Mouse (Mus musculus) forebrain, embryonic 15.5 days (tissue): ENCODE measurements around the gene Prkcsh. TPM values are rescaled to one million over a fixed set of nuclear protein-coding genes. Genes with fewer than 3 reads are reported as not detected.

ENCODE experiments used
- ATAC-seq: fragments of 200-750 bp; cut with Nextera tagmentation; replicated peaks from 2 replicates; pipeline ENCODE4 v1.8.0; 2017; ENCODE audit warnings: mild to moderate bottlenecking, moderate TSS enrichment, moderate library complexity
- H3K27ac ChIP-seq: fragments of 300-500 bp; sonication (generic); replicated peaks from 2 replicates; pipeline ENCODE4 v1.5.1; 2015; ENCODE audit warnings: mild to moderate bottlenecking, inconsistent platforms
- H3K27me3 ChIP-seq: fragments of 300-500 bp; sonication (generic); 2 replicates; pipeline ENCODE4 v1.6.1; 2015; ENCODE audit warnings: inconsistent platforms
- H3K36me3 ChIP-seq: fragments of 300-500 bp; sonication (generic); 2 replicates; pipeline ENCODE4 v1.6.1; 2015; ENCODE audit warnings: mild to moderate bottlenecking, inconsistent platforms
- H3K4me1 ChIP-seq: fragments of 300-500 bp; sonication (generic); 2 replicates; pipeline ENCODE4 v1.6.1; 2015; ENCODE audit warnings: inconsistent platforms
- H3K4me2 ChIP-seq: fragments of 300-500 bp; sonication (generic); replicated peaks from 2 replicates; pipeline ENCODE4 v1.6.1; 2015; ENCODE audit warnings: mild to moderate bottlenecking, inconsistent platforms
- H3K4me3 ChIP-seq: fragments of 300-500 bp; sonication (generic); 2 replicates; pipeline ENCODE4 v1.5.1; 2015; ENCODE audit warnings: mild to moderate bottlenecking, inconsistent platforms
- H3K9ac ChIP-seq: fragments of 300-500 bp; sonication (generic); replicated peaks from 2 replicates; pipeline ENCODE4 v1.6.1; 2015; ENCODE audit warnings: mild to moderate bottlenecking, inconsistent platforms
- H3K9me3 ChIP-seq: fragments of 300-500 bp; sonication (generic); 2 replicates; pipeline ENCODE4 v1.6.1; 2016; ENCODE audit warnings: inconsistent platforms
- WGBS: fragments of 180-500 bp; shearing (Covaris S2); methylation state at CpG from one replicate; pipeline ENCODE4 v1.1.7; 2015; ENCODE audit warnings: mixed read lengths; 5-methylcytosine and 5-hydroxymethylcytosine counted together
- polyA plus RNA-seq: library from polyadenylated mRNA; unstranded; fragments of >200 nt; fragmentation: Nextera tagmentation; extraction: Ambion mirVana; gene quantifications from 2 replicates; pipeline ENCODE4 v1.2.1, GENCODE M21; 2015

The Prkcsh gene
- polyA plus RNA-seq, 1 experiment from 2014 or later: 91.1 TPM

DNA sequence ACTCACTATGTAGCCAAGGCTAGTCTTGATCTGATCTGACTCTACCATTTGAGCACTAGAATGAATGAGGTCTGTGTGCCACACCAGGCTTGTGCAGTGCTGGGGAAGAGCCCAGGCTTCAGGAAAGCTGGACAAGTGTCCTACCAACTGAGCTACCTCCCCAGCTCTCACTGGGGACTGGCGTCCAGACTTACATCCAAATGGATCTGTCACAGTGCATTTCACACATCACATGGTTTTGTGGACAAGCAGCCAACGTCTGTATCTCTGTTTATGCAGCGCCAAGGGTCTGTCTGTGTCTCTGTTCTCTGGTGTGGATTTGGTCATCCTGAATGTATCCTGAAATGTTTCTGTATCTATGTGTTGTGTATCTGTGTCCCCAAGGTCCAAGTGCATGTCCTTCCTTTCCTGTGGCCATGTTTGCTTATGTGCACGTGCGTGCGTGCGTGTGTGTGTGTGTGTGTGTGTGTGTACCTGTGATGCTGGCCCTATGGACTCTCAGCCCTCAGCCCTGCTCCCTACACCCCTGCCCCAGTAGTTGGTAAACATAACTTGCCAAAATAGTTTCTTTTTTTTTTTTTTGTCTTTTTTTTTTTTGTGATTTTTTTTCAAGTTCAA is 14.7 kb downstream of the Prkcsh start:
- Histone ChIP-seq H3K4me1 (no peaks in the 10 kb centered on the region), H3K4me3 (no peak overlapping the region), H3K27ac (no peak overlapping the region), H3K27me3 (no peaks in the 10 kb centered on the region), H3K4me2 (no peak overlapping the region), H3K36me3 (peaks cover 58% of the 10 kb centered on the region), H3K9me3 (no peaks in the 10 kb centered on the region), H3K9ac (no peak overlapping the region)
- WGBS: 78% methylated on average over 7 of the region's 7 CpGs
- ATAC-seq: no peak

DNA sequence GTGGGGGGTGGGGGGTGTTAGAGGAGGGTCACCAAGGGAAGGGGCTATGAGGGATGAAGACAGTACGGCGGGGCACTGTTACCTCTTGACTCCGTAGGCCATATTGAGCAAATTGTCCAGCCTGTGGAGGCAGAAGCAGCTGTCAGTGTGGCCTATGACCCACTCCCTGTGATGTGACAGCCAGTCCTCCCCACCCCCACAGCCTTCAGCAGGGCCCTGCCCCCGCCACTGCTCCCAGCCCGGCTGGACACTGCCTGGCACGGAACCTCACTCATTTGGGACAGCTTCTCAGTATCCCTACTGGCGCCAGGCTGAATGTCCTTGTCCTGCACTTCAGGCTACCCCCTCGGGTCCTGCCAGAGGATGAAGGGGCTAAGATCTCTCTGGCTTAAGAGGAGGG is 22.0 kb downstream of the Prkcsh start:
- H3K4me3 ChIP-seq: no peak overlapping the region
- 73% methylated on average over 8 of the region's 8 CpGs for WGBS
- no peak overlapping the region for H3K4me2 ChIP-seq
- no peaks in the 10 kb centered on the region for H3K9me3 ChIP-seq
- ATAC-seq: no peak
- no peaks in the 10 kb centered on the region for H3K27me3 ChIP-seq
- no peaks in the 10 kb centered on the region for H3K4me1 ChIP-seq
- H3K36me3 ChIP-seq: peaks cover 71% of the 10 kb centered on the region
- no peak overlapping the region for H3K27ac ChIP-seq
- H3K9ac ChIP-seq: no peak overlapping the region

DNA sequence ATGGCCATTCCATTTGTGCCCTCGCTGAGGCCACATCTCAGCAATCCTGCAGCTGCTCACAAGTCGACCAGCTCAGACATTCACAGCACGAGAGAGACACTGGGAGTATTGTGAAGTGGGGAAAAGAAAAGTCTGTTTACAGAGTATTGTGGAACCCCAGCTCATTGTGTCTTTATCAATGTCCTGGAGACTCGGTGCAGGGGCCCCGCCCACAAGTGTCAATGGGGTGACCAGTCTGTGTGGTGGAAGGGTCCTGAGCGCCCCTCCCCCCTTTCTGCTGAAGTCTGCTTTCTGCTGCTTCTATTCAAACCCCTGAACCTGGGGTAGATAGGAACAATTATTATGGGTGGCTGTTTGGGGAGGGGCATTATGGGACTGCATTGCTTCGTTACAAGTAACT is 25.9 kb downstream of the Prkcsh start:
- H3K4me3 ChIP-seq: no peak overlapping the region
- H3K9ac ChIP-seq: no peak overlapping the region
- H3K36me3 ChIP-seq: peaks cover 77% of the 10 kb centered on the region
- H3K27ac ChIP-seq: no peak overlapping the region
- no peak overlapping the region for H3K4me2 ChIP-seq
- no peaks in the 10 kb centered on the region for H3K4me1 ChIP-seq
- no peaks in the 10 kb centered on the region for H3K27me3 ChIP-seq
- WGBS: 15% methylated on average over 7 of the region's 7 CpGs
- no peaks in the 10 kb centered on the region for H3K9me3 ChIP-seq
- ATAC-seq: no peak

DNA sequence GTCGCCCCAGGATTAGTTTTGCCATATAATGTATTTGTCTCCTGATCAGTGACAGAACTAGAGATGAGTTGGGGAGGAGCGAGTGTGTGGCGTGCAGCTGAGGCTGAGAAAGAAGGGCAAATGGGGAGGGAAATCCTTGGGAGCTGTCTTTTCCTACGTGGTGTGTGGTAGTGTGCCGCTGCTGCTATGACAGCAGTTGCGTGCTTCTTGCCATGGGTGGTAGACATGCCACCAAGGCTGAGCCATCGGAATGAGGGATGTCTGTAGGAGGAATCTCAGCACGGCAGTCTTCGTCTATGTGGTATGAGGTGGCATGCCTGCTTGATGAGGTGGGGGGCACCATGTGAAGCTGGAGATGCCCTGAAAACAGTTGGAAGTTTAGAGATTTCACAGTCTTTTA is 27.8 kb downstream of the Prkcsh start:
- ATAC-seq: no peak
- Histone ChIP-seq H3K36me3 (peaks cover 77% of the 10 kb centered on the region), H3K4me3 (no peak overlapping the region), H3K4me2 (no peak overlapping the region), H3K9ac (no peak overlapping the region), H3K27me3 (no peaks in the 10 kb centered on the region), H3K9me3 (no peaks in the 10 kb centered on the region), H3K4me1 (peaks cover 2% of the 10 kb centered on the region), H3K27ac (no peak overlapping the region)
- 95% methylated on average over 9 of the region's 9 CpGs for WGBS

DNA sequence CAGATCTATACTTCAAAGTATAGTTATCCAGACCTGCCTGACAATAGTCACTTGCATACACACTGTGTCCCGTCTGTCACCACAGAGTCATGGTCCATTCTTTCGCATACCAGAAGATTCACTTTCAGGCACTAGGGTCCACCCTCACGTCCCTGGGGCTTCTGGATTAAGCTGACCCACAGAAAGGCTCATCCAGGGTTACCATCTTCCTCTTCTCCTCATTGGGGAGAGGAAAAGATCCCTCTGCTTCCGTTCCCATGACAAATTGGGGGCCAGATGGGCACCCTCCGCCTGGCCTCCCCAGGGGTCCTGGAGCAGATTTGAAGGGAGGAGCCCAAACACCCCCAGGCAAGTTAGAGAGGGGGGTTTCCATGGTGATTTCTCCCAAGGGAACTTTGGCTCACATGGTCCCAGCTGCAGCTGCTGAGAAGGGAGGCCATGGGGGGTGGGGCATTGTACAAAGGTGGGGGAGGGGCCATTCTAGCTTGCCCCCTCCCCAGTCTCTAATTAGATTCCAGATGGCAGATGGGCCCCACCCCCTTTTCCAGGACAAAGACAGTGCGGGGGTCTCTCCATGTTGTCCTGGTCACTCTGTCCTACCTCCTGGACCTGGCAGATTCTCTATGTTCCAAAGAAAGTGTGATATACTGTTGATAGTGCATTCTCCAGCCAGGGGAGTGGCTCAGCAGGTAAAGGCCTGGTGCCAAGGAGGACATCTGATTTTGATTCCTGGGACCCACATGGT is 32.9 kb downstream of the Prkcsh start:
- Histone ChIP-seq H3K9ac (no peak overlapping the region), H3K27me3 (no peaks in the 10 kb centered on the region), H3K4me1 (peaks cover 15% of the 10 kb centered on the region), H3K4me2 (no peak overlapping the region), H3K27ac (no peak overlapping the region; the same call in none of the 2 replicates), H3K36me3 (peaks cover 51% of the 10 kb centered on the region), H3K9me3 (no peaks in the 10 kb centered on the region), H3K4me3 (no peak overlapping the region)
- ATAC-seq: 0 out of 2 replicates have a peak, but pooled peaks have one; percentile 29
- WGBS: 45% methylated on average over 6 of the region's 6 CpGs

DNA sequence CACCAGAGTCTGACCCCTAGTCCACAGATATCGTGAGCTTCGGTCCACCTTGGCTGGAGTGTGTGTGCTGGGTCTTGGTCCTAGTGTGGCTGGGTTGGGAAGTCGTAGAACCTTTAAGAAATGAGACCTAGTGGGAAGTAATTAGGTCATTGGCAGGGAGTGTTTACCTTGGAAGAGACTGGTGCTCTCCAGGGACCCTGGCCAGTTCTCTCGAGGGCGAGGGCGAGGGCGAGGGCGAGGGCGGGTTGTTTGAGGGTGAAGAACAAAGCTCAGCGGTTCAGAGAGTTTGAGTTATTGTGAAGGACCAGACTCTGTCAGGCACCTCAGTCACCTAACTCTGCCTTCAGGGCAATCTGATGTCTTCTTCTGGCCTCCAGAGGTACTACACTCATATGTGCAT is 35.2 kb downstream of the Prkcsh start:
- ATAC-seq: no peak
- peaks cover 19% of the 10 kb centered on the region for H3K4me1 ChIP-seq
- H3K27me3 ChIP-seq: no peaks in the 10 kb centered on the region
- peaks cover 33% of the 10 kb centered on the region for H3K36me3 ChIP-seq
- H3K27ac ChIP-seq: no peak overlapping the region
- no peak overlapping the region for H3K9ac ChIP-seq
- no peak overlapping the region for H3K4me3 ChIP-seq
- WGBS: 87% methylated on average over 10 of the region's 10 CpGs
- H3K9me3 ChIP-seq: no peaks in the 10 kb centered on the region
- no peak overlapping the region for H3K4me2 ChIP-seq

DNA sequence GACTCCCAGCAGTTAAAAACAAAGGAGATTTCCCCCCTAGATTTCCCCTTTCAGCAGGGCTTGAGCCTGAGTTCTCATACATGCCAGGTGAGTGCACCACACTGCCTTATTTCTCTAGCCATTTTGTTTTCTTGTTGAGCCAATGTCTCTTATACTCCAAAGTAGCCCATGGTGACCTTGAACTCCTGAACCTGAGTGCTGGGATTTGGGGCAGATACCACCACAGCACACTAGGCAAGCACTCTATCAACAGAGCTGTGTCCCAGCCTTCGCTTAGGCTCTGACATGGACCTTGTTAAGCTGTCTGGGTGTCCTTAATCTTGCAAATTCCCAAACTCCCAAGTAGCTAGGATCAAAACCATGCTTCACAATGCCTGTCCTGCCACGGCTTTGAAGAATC is 39.2 kb downstream of the Prkcsh start:
- H3K36me3 ChIP-seq: no peaks in the 10 kb centered on the region
- no peak overlapping the region for H3K4me3 ChIP-seq
- no peak overlapping the region for H3K9ac ChIP-seq
- H3K27me3 ChIP-seq: no peaks in the 10 kb centered on the region
- H3K4me1 ChIP-seq: peaks cover 18% of the 10 kb centered on the region
- no peak for ATAC-seq
- H3K27ac ChIP-seq: no peak overlapping the region
- WGBS: 68% methylated on average over 2 of the region's 2 CpGs
- no peaks in the 10 kb centered on the region for H3K9me3 ChIP-seq
- H3K4me2 ChIP-seq: no peak overlapping the region

DNA sequence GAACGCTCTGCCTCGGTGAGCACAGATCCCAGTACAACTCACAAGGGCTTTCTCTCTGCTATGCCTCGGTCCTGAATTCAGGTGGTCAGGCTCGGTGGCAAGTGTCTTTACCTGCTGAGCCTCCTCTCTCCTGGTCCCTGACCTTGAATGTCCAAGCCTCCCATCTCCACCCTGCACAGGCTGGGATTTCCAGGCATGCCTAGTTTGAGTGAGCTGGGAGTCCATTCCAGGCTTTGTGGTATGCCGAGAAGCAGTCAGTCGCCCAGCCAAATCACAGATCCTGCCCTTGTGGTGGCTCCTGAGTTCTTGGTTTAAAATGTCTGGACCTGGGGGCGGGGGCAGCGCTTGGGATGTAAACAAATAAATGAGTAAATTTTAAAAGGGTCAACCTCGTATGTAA is 44.7 kb downstream of the Prkcsh start:
- Histone ChIP-seq H3K4me1 (peaks cover 49% of the 10 kb centered on the region), H3K4me2 (peak overlapping the region; percentile 81), H3K9ac (no peak overlapping the region), H3K36me3 (0 out of 2 replicates have a peak, but pooled peaks cover 4% of the 10 kb centered on the region), H3K27me3 (no peaks in the 10 kb centered on the region), H3K9me3 (no peaks in the 10 kb centered on the region), H3K27ac (no peak overlapping the region), H3K4me3 (peak overlapping the region; percentile 2)
- no peak for ATAC-seq
- 65% methylated on average over 9 of the region's 9 CpGs for WGBS

DNA sequence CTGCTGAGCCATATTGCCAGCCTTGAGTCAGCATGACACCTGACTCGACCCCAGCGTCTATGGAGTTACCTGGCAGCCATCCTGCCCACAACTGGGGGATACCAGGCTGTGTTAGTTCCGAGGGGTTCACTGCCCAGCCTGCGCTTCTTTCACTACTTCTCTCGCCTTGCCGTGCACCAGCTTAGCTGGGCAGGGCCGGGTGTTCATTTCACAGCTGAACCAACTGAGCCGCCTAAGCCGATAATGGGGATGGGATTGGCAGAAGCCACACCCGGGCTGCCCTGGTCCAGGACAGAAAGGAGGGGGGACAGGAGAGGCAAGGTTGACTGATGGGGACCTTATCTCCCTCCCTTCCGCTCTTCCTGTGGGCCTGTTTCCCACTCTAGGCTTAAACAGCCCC is 46.7 kb downstream of the Prkcsh start:
- Histone ChIP-seq H3K36me3 (0 out of 2 replicates have a peak, but pooled peaks cover 4% of the 10 kb centered on the region), H3K9ac (peak overlapping the region; percentile 90), H3K27me3 (no peaks in the 10 kb centered on the region), H3K4me3 (peak overlapping the region; percentile 70), H3K4me2 (peak overlapping the region; percentile 81), H3K9me3 (no peaks in the 10 kb centered on the region), H3K27ac (peak overlapping the region; percentile 94), H3K4me1 (peaks cover 46% of the 10 kb centered on the region)
- no peak for ATAC-seq
- 37% methylated on average over 11 of the region's 11 CpGs for WGBS

DNA sequence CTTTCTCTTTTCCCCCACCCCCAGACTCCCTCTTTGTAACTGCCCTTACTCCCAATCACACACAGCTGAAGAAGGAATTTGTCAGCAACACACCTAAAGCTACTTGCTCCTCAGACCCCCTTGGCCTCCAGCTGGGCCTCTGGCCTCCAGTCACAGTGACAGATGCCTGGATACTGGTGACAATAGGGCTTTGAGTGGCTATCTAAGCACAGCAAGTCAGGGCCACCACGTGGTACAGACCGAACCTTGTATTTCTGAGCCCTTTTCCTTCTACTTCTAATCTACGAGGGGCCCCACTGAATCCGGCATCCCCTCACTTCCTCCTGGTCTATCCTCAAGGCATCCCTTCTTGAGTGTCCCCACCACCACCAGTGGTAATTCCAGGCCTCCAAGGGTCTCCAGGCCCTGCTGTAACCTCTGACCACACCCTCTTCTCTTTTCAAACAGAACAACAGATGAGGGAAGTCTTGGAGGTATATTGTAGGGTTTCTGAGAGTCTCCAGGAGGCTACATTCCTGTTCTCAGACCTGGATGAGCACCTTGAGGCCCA is 47.2 kb downstream of the Prkcsh start:
- H3K4me2 ChIP-seq: peak overlapping the region; percentile 81
- peak overlapping the region; percentile 90 for H3K9ac ChIP-seq
- no peak for ATAC-seq
- H3K4me3 ChIP-seq: peak overlapping the region; percentile 70
- H3K27me3 ChIP-seq: no peaks in the 10 kb centered on the region
- H3K36me3 ChIP-seq: 0 out of 2 replicates have a peak, but pooled peaks cover 4% of the 10 kb centered on the region
- WGBS: 27% methylated on average over 4 of the region's 4 CpGs
- no peaks in the 10 kb centered on the region for H3K9me3 ChIP-seq
- H3K4me1 ChIP-seq: peaks cover 47% of the 10 kb centered on the region
- peak overlapping the region; percentile 94 for H3K27ac ChIP-seq

DNA sequence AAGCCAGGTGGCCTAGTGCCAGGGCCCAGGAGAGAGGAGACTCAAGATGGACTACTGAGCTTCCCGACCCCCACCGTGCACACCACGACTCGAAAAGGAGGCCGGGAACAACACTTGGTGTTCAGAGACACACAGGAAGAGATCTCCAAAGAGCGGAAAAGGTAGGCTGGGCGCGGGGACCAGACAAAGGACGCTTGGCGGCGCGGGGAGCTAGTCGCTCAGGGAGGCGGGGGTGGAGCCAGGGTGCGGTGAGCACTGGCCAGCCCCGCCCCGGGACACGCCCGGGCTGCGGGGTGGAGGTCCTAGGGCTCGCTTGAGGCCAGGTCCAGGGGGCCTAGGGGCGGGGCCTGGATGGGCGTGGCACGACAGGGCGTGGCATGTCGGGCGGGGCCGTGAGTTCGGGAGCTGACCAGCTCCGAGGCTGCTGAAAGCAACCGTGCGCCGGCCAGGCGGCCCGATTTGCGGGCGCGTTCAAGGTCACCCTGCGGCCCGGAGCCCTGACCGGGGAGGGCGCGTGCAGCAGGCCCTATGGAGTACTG is 47.8 kb downstream of the Prkcsh start:
- Histone ChIP-seq H3K4me3 (peak overlapping the region; percentile 70), H3K27ac (peak overlapping the region; percentile 94), H3K4me1 (peaks cover 47% of the 10 kb centered on the region), H3K4me2 (peak overlapping the region; percentile 81), H3K9me3 (no peaks in the 10 kb centered on the region), H3K36me3 (0 out of 2 replicates have a peak, but pooled peaks cover 4% of the 10 kb centered on the region), H3K9ac (peak overlapping the region; percentile 90), H3K27me3 (no peaks in the 10 kb centered on the region)
- peak; percentile 49 for ATAC-seq
- under 1% methylated on average over 43 of the region's 43 CpGs for WGBS
